Mouse (Mus musculus) forebrain, embryonic 15.5 days (tissue): ENCODE measurements at regions not wholly inside any gene's neighbourhood (a gene's known extent, or its start where the extent isn't known, plus 50 kb on each side); places are given as distances from the start of the nearest gene placed in this dataset.

Experiments used
- ATAC-seq: fragments of 200-750 bp; cut with Nextera tagmentation; replicated peaks from 2 replicates; pipeline ENCODE4 v1.8.0; 2017; ENCODE audit warnings: mild to moderate bottlenecking, moderate TSS enrichment, moderate library complexity
- H3K27ac ChIP-seq: fragments of 300-500 bp; sonication (generic); replicated peaks from 2 replicates; pipeline ENCODE4 v1.5.1; 2015; ENCODE audit warnings: mild to moderate bottlenecking, inconsistent platforms
- H3K27me3 ChIP-seq: fragments of 300-500 bp; sonication (generic); 2 replicates; pipeline ENCODE4 v1.6.1; 2015; ENCODE audit warnings: inconsistent platforms
- H3K36me3 ChIP-seq: fragments of 300-500 bp; sonication (generic); 2 replicates; pipeline ENCODE4 v1.6.1; 2015; ENCODE audit warnings: mild to moderate bottlenecking, inconsistent platforms
- H3K4me1 ChIP-seq: fragments of 300-500 bp; sonication (generic); 2 replicates; pipeline ENCODE4 v1.6.1; 2015; ENCODE audit warnings: inconsistent platforms
- H3K4me2 ChIP-seq: fragments of 300-500 bp; sonication (generic); replicated peaks from 2 replicates; pipeline ENCODE4 v1.6.1; 2015; ENCODE audit warnings: mild to moderate bottlenecking, inconsistent platforms
- H3K4me3 ChIP-seq: fragments of 300-500 bp; sonication (generic); 2 replicates; pipeline ENCODE4 v1.5.1; 2015; ENCODE audit warnings: mild to moderate bottlenecking, inconsistent platforms
- H3K9ac ChIP-seq: fragments of 300-500 bp; sonication (generic); replicated peaks from 2 replicates; pipeline ENCODE4 v1.6.1; 2015; ENCODE audit warnings: mild to moderate bottlenecking, inconsistent platforms
- H3K9me3 ChIP-seq: fragments of 300-500 bp; sonication (generic); 2 replicates; pipeline ENCODE4 v1.6.1; 2016; ENCODE audit warnings: inconsistent platforms
- WGBS: fragments of 180-500 bp; shearing (Covaris S2); methylation state at CpG from one replicate; pipeline ENCODE4 v1.1.7; 2015; ENCODE audit warnings: mixed read lengths; 5-methylcytosine and 5-hydroxymethylcytosine counted together

DNA sequence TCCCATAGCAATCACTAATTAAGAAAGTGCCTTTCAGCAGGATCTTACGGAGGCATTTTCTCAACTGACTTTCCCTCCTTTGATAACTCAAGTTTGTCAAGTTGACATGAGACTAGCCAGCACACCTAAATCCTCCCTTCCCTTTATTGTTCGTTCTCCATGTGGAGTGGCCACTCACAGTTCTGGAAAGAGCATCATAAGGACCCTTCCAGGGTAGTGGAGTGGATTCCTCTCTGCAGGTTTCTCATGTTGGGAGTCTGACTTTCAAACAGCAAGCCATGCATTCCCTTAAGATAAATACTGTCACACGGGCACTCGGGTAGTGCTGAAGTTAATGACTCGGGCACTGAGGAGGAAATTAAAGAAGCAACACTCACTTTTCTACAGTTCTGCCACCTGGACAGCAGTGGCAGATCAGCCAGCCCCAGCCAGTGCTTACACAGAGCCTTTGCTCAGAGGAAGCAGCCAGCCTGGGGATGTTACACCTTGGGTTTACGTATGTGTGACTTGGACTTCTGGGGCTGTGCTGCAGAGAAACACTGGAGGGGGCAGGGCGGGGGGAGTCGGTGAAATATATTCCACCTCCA lies 432.8 kb upstream of the Kazn start:
- no peaks in the 10 kb centered on the region for H3K27me3 ChIP-seq
- H3K9me3 ChIP-seq = no peaks in the 10 kb centered on the region
- no peaks in the 10 kb centered on the region for H3K36me3 ChIP-seq
- no peak overlapping the region for H3K4me2 ChIP-seq
- no peak overlapping the region for H3K4me3 ChIP-seq
- no peak overlapping the region for H3K9ac ChIP-seq
- H3K27ac ChIP-seq = no peak overlapping the region
- no peak for ATAC-seq
- WGBS = 81% methylated on average over 8 of the region's 8 CpGs
- H3K4me1 ChIP-seq = no peaks in the 10 kb centered on the region

DNA sequence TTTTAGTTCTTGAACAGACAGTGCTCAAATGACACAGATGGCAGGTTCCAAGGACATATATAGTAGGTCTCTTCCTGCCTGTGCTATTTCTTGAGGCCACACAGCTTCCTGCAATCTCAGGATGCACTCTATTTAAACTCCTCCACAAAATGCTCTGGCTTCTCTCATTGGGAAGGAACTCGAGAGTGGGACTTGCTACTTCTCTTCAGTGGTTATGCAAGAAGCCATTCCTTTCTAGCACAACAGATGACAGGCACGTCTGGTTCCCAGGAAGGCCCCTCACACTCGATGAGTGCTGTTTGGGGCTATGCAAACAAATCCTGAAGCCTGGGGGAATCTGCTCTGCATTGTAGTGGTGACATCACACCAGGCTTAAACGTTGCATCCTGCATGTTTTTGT lies 425.6 kb upstream of the Kazn start:
- Histone ChIP-seq H3K27me3 (no peaks in the 10 kb centered on the region), H3K9me3 (no peaks in the 10 kb centered on the region), H3K9ac (no peak overlapping the region), H3K27ac (no peak overlapping the region), H3K4me1 (peaks cover 11% of the 10 kb centered on the region), H3K4me3 (no peak overlapping the region), H3K4me2 (no peak overlapping the region), H3K36me3 (no peaks in the 10 kb centered on the region)
- 77% methylated on average over 4 of the region's 4 CpGs for WGBS
- ATAC-seq = no peak

DNA sequence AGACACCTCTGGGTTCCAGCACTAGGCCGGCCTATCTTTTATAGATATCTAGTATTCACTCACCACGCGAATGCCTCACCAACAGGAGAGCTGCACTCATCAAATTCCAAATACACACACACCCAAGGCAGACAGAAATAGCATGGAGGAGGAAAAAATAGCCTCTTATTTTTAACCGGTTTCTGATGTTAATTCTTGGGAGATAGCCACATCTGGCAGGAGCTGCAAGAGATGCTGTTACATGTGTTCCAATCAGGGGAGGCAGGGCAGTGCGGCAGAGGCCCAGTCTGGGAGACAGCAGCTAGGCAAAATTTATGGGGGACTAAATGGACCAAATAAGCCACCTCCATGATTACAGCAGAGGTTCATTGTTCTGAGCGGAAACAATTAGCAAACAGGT lies 419.0 kb upstream of the Kazn start:
- no peaks in the 10 kb centered on the region for H3K36me3 ChIP-seq
- no peak overlapping the region for H3K4me2 ChIP-seq
- H3K27me3 ChIP-seq = no peaks in the 10 kb centered on the region
- H3K9me3 ChIP-seq = no peaks in the 10 kb centered on the region
- H3K9ac ChIP-seq = no peak overlapping the region
- H3K27ac ChIP-seq = no peak overlapping the region
- H3K4me1 ChIP-seq = peaks cover 11% of the 10 kb centered on the region
- no peak overlapping the region for H3K4me3 ChIP-seq
- 83% methylated on average over 6 of the region's 6 CpGs for WGBS
- ATAC-seq = no peak

DNA sequence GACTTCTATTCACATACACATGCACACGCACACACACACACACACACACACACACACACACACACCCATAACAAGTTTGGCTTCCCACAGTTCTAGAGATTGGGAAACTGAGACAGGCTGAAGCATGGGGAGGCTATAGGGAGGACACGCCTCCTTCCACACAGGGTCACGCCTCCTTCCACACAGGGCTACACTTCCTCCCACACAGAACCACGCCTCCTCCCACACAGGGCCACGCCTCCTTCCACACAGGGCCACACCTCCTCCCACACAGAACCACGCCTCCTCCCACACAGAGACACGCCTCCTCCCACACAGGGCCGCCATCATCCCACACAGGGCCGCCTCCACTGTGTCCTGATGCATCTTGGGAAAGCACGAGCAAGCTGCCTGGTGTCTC lies 401.9 kb upstream of the Kazn start:
- Histone ChIP-seq H3K27ac (no peak overlapping the region), H3K4me3 (no peak overlapping the region)
- ATAC-seq = 0 out of 2 replicates have a peak, but pooled peaks have one; percentile 29

DNA sequence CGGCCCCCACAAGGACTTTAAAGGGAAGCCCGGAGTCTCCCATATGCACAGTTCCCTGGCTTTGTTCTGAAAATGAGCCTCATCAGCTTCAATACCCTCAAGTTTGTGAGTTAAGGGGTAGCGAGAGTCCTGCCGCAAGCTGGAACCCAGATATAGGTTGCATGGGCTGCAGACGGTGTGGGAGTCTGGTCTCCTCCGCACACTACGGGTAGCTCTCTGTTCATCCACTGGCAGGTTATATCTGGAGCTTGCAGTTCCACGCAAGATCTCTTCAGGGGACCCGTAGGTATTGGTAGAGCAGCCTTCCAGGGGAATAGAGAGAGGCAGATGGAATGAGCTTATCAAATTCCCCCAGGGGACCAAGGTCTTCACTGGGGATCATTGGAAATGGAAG lies 400.1 kb upstream of the Kazn start:
- Histone ChIP-seq H3K9me3 (no peaks in the 10 kb centered on the region), H3K4me2 (peak overlapping the region; percentile 15), H3K9ac (no peak overlapping the region), H3K4me1 (peaks cover 10% of the 10 kb centered on the region), H3K4me3 (no peak overlapping the region), H3K36me3 (no peaks in the 10 kb centered on the region), H3K27me3 (no peaks in the 10 kb centered on the region), H3K27ac (peak overlapping the region; percentile 69)
- WGBS = 29% methylated on average over 9 of the region's 9 CpGs
- ATAC-seq = peak; percentile 37; the same call in 1 of the 2 replicates

More for the DNA sequence above, 401.9 kb upstream of the Kazn start:
- Histone ChIP-seq H3K4me2 (no peak overlapping the region), H3K4me1 (peaks cover 10% of the 10 kb centered on the region), H3K9me3 (no peaks in the 10 kb centered on the region), H3K27me3 (no peaks in the 10 kb centered on the region), H3K36me3 (no peaks in the 10 kb centered on the region), H3K9ac (no peak overlapping the region)
- WGBS = 88% methylated on average over 10 of the region's 10 CpGs

DNA sequence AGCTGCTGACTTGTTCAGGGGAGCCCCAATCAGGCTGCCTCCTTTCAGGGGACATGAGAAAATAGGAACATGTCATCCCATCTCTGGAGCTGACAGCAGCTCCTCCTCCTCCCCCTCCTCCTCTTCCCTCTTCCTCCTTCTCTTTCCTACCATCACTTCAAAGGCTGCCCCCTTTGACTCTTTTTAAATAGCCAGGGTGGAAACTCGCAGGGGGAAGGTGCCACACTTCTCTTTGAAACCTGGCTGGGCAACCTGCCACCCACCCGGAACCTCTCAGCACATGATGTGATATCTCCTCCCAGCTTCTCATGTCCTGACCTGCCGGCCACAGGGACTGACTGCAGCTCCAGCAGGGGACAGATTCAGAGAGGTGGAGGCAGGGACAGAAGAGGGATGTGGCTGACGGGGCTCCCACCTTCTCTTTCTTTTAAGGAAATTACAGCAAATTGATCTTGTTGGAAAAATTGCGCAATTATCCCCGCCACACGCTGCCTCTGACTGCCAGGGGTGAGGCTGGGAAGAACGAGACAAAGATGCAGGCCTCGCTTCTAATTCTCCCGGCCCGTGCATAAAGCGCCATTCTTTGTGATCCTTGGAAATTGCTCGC lies 399.6 kb upstream of the Kazn start:
- peak; percentile 55 for ATAC-seq
- Histone ChIP-seq H3K27me3 (no peaks in the 10 kb centered on the region), H3K4me3 (no peak overlapping the region), H3K9me3 (no peaks in the 10 kb centered on the region), H3K27ac (peak overlapping the region; percentile 69), H3K36me3 (no peaks in the 10 kb centered on the region), H3K9ac (no peak overlapping the region), H3K4me1 (peaks cover 10% of the 10 kb centered on the region), H3K4me2 (peak overlapping the region; percentile 15)
- WGBS = 8% methylated on average over 13 of the region's 13 CpGs

DNA sequence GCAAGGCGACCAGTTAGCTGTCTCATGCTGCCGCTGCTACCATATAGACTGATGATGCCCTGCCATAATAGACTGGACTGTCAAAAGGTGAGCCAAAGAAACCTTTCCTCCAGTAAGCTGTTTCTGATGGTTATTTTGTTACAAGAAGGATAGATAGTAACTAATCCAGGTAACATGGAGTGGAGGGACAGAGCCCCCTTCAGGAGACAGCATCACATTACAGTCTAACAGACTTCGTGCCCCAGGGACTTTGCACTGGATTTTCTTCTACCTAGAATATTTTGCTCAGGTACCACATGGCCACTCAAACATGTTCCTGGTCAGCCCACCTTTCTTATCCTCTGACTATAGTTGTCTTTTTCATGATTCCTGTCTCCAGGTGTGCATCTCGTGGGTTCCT lies 398.9 kb upstream of the Kazn start:
- Histone ChIP-seq H3K27me3 (no peaks in the 10 kb centered on the region), H3K9me3 (no peaks in the 10 kb centered on the region), H3K9ac (no peak overlapping the region), H3K27ac (peak overlapping the region; percentile 69), H3K4me2 (no peak overlapping the region), H3K4me1 (peaks cover 10% of the 10 kb centered on the region), H3K36me3 (no peaks in the 10 kb centered on the region), H3K4me3 (no peak overlapping the region)
- 83% methylated on average over 4 of the region's 4 CpGs for WGBS
- ATAC-seq = no peak

DNA sequence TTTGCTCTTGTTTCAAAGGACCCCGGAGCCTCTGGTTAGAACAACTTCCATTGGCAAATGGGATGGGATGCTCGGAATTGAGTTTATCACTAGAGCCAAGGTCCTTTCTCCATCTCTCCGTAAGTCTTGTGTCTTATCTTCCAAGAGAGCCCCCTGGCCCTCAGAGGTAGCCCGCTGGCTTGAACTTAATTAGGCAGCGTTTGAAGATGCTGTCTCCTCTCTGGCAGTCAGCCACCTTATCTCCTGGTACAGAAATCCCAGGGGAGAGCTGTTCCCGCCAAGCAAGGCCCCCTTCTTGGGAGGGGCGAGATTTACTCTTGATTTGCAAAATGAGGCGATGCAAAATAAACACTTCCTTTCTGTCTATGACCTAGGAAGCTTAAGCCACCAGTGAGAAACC lies 395.2 kb upstream of the Kazn start:
- Histone ChIP-seq H3K36me3 (no peaks in the 10 kb centered on the region), H3K9ac (no peak overlapping the region), H3K4me2 (no peak overlapping the region), H3K27me3 (no peaks in the 10 kb centered on the region), H3K4me3 (no peak overlapping the region), H3K9me3 (no peaks in the 10 kb centered on the region), H3K4me1 (peaks cover 9% of the 10 kb centered on the region), H3K27ac (no peak overlapping the region)
- 58% methylated on average over 8 of the region's 8 CpGs for WGBS
- no peak for ATAC-seq

DNA sequence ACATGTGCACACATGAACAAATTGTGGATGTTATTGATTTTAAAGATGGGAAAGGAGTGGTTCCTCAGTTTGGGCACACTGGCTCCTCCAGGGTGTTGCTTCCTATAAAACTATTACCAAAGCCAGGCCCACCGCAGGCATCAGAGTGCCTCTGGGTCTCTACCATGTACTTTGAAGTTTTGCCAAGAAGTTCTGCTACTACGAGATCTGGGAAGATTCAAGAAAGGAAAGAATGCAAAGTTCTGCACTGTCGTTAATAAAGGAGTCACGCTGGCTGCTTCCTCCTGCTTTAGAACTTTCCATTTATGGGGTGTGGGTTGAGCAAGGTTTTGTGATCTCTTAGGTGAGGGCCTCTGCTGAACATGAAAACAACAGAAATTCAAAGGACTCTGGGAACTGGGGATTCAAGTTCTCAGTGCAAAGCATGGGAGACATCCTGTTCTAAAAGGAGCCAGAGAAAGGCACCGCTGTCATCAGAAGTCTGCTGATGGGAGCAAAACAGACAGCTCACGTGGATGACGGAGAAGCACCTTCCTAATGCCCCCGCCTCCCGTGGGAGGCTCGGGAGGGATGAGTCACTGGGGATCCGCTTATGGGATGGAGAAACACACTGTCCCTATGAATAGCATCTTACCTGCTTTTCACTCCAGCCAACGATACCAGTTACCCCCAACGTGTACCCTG lies 394.6 kb upstream of the Kazn start:
- Histone ChIP-seq H3K4me2 (no peak overlapping the region), H3K27me3 (no peaks in the 10 kb centered on the region), H3K4me1 (peaks cover 3% of the 10 kb centered on the region), H3K9me3 (no peaks in the 10 kb centered on the region), H3K4me3 (no peak overlapping the region), H3K9ac (no peak overlapping the region), H3K36me3 (no peaks in the 10 kb centered on the region), H3K27ac (no peak overlapping the region)
- no peak for ATAC-seq
- WGBS = 71% methylated on average over 13 of the region's 13 CpGs

DNA sequence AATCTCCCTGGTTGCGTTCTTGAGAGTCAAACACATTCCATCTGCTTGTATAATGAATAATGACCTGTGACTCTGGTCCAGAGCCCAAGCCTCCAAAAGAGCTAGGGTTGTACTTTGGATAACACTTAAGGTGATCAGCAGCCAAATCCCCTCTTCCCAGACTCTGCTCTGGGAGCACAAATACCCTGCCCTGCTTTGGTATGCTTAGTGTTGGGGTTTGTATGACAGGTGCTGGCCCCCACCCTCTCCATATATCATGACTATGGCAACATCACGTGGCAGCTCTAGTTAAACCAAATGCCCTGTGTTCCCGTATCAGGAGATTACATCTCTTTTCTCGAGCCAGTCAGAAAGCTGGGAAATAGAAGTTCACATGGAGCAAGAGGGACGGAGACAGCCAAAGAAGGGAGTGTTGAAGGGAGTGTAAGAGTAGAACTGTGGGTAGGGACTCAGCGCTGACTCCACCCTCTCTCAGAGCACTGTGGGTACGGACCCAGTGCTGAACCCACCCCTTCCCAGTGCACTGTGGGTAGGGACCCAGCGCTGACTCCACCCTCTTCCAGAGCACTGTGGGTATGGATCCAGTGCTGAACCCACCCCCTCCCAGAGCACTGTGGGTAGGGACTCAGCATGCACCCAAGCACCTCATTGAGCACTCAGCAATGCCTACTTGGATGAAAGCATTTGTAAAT lies 387.4 kb upstream of the Kazn start:
- no peak for ATAC-seq
- H3K27ac ChIP-seq = no peak overlapping the region
- H3K27me3 ChIP-seq = no peaks in the 10 kb centered on the region
- H3K9ac ChIP-seq = no peak overlapping the region
- no peaks in the 10 kb centered on the region for H3K9me3 ChIP-seq
- H3K36me3 ChIP-seq = no peaks in the 10 kb centered on the region
- H3K4me3 ChIP-seq = no peak overlapping the region
- no peaks in the 10 kb centered on the region for H3K4me1 ChIP-seq
- WGBS = 89% methylated on average over 8 of the region's 8 CpGs
- H3K4me2 ChIP-seq = no peak overlapping the region

DNA sequence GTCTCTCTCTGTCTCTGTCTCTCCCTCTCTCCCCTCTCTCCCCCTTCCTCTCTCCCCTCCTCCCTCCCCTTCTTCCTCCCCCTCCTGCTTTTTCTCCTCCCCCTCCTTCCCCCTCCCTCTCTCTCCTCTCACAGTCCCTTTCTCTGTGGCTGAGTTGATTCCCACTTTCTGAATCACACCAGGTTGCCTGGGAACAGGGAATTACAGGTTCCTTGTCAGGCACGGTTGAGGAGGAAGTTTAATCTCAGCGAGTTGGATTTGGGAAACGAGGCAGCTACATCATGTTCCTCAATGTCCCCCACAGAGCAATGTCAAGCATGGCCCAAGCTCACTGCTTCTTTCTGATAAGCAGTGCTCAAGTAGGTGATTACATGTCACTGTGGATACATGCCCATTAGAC lies 386.3 kb upstream of the Kazn start:
- 40% methylated on average over 3 of the region's 3 CpGs for WGBS
- no peak overlapping the region for H3K4me2 ChIP-seq
- no peaks in the 10 kb centered on the region for H3K27me3 ChIP-seq
- no peak overlapping the region for H3K9ac ChIP-seq
- no peak overlapping the region for H3K4me3 ChIP-seq
- H3K9me3 ChIP-seq = no peaks in the 10 kb centered on the region
- no peaks in the 10 kb centered on the region for H3K4me1 ChIP-seq
- no peak overlapping the region for H3K27ac ChIP-seq
- H3K36me3 ChIP-seq = no peaks in the 10 kb centered on the region
- ATAC-seq = no peak

DNA sequence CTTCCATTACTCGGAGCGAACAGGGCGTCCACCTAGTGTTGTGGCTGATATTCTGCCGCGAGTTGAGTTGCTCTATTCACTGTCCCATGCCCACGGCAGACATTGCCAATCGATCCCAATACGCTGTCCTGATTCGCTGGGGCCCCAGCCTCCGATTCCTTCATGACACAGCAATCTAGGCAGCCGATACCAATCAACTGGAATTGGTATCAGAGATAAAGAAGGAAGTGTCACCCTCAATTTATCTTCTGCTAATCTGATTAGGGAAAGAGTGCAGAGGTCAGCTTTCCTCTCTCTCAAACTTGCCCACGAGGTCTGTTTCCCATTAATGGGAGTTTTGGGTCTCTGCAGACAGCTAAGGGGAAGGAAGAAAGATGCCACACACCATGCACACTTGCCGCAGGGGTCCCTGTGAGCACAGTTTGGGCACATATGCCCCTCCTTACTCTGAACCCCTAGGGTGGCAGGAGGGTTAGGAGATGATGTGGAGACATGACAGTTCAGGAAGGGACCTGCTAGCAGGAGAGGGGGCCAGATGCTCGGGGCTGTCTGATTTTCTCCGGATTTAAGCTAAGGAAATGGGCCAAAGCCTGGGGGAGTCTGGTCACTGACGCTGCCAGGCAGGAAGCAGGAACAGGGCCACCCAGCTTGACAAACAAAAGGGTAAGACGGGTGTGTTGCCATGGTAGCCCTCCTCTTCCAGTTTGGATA lies 383.1 kb upstream of the Kazn start:
- 56% methylated on average over 17 of the region's 17 CpGs for WGBS

More for the DNA sequence above, 383.1 kb upstream of the Kazn start:
- no peak for ATAC-seq
- Histone ChIP-seq H3K4me1 (no peaks in the 10 kb centered on the region), H3K4me3 (no peak overlapping the region), H3K36me3 (no peaks in the 10 kb centered on the region), H3K9me3 (no peaks in the 10 kb centered on the region), H3K9ac (no peak overlapping the region), H3K4me2 (no peak overlapping the region), H3K27me3 (no peaks in the 10 kb centered on the region), H3K27ac (no peak overlapping the region)
